Mouse (Mus musculus): ENCODE results near the gene Eipr1. TPM values are rescaled to one million over a fixed set of nuclear protein-coding genes. Genes with fewer than 3 reads are reported as not detected.
"Not testable (repeated sequence)": the region's sequence is repeated elsewhere in the genome, so short reads cannot be mapped to it uniquely, and the experiment has no call there.

Eipr1 gene
- polyA plus RNA-seq, 1 experiment: 57.7 TPM

DNA sequence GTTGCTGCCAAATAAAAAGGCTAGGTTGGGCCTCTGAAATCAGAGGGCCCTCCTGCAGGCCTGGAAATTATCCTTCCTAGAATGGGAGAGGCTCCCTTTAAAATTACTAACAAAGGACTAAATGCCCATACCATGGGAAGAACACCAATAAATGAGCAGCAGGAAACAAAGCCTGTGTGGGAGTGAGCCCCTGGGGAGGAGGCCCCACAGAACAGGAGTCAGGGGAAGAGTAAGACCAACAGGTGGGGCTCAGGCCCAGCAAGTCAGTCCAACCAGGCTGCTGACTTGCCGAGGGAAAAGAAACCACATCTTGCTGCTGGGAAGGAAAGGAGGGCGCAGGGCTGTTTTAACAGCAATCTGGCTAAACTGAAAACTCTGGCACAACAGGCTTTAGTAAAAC is 34.5 kb upstream of the Eipr1 start:
- no peak overlapping the region for H3K4me3 ChIP-seq (ENCODE audit: low read depth, low read length)
- H3K4me1 ChIP-seq (ENCODE audit: control insufficient read depth, insufficient read depth, insufficient read length, low read length): no peaks in the 10 kb centered on the region
- no peaks in the 10 kb centered on the region for H3K27me3 ChIP-seq (ENCODE audit: control insufficient read depth, insufficient read depth, low read length)
- WGBS: 79% methylated on average over 2 of the region's 2 CpGs
- H3K36me3 ChIP-seq (ENCODE audit: control insufficient read depth, insufficient read depth, low read length): peaks cover 46% of the 10 kb centered on the region
- no peak overlapping the region for H3K27ac ChIP-seq (ENCODE audit: insufficient read depth, low read depth, low read length)
- TF ChIP-seq CTCF (IDR thresholded peaks at IDR 0.05; ENCODE audit: extremely low read depth, insufficient read length, insufficient replicate concordance, low read depth, low read length) (no peak), POLR2A (IDR thresholded peaks at IDR 0.05; ENCODE audit: low read depth, low read length) (no peak)

DNA sequence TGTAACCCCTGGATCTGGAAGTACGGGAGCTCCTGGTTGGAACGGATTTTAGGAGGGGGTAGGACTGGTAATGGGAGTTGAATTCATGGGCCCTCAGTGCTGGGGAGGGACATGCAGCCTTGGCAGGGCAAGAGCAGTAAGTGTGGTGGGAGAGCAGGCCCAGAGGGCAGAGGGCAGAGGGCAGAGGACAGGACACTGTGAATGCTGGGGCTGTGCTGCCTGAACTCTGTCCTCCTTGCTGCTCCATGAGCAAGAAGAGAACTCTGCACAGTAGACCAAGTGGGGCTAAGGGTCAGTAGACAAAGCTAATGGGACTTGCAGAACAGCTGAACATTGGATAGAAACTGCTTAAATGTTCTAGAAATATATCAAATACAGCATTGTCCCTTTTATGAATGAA is 33.5 kb upstream of the Eipr1 start:
- WGBS: 95% methylated on average over 2 of the region's 2 CpGs
- H3K27me3 ChIP-seq (ENCODE audit: control insufficient read depth, insufficient read depth, low read length): no peaks in the 10 kb centered on the region
- no peak overlapping the region for H3K27ac ChIP-seq (ENCODE audit: insufficient read depth, low read depth, low read length)
- no peak for TF ChIP-seq POLR2A (IDR thresholded peaks at IDR 0.05; ENCODE audit: low read depth, low read length)
- no peak for TF ChIP-seq CTCF (IDR thresholded peaks at IDR 0.05; ENCODE audit: extremely low read depth, insufficient read length, insufficient replicate concordance, low read depth, low read length)
- no peak overlapping the region for H3K4me3 ChIP-seq (ENCODE audit: low read depth, low read length)
- H3K36me3 ChIP-seq (ENCODE audit: control insufficient read depth, insufficient read depth, low read length): peaks cover 45% of the 10 kb centered on the region
- no peaks in the 10 kb centered on the region for H3K4me1 ChIP-seq (ENCODE audit: control insufficient read depth, insufficient read depth, insufficient read length, low read length)

DNA sequence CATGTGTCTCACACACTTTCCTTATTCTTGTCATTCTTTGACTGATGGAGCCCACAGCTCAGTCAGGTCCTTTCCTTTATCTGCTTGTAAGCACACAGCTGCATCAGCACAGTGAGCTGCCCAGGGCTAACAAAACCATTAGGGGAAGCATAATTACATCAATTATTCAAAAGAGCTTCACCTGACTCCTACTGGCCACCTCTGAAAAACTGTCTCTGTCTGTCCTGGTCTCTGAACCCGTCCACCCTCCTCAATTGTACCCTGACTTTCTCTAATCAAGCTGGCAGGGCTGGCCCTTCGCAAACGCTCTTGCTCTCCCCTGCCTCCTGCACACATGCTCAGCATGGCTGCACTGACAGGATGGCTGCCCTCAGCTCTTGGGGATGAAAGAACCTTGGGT is 27.2 kb upstream of the Eipr1 start:
- H3K4me1 ChIP-seq (ENCODE audit: control insufficient read depth, insufficient read depth, insufficient read length, low read length): no peaks in the 10 kb centered on the region
- H3K36me3 ChIP-seq (ENCODE audit: control insufficient read depth, insufficient read depth, low read length): peaks cover 36% of the 10 kb centered on the region
- H3K27me3 ChIP-seq (ENCODE audit: control insufficient read depth, insufficient read depth, low read length): no peaks in the 10 kb centered on the region
- no peak overlapping the region for H3K4me3 ChIP-seq (ENCODE audit: low read depth, low read length)
- TF ChIP-seq POLR2A (IDR thresholded peaks at IDR 0.05; ENCODE audit: low read depth, low read length): no peak
- TF ChIP-seq CTCF (IDR thresholded peaks at IDR 0.05; ENCODE audit: extremely low read depth, insufficient read length, insufficient replicate concordance, low read depth, low read length): no peak
- 0 out of 2 replicates have a peak overlapping the region, but pooled peaks have one; percentile 13 for H3K27ac ChIP-seq (ENCODE audit: insufficient read depth, low read depth, low read length)
- 89% methylated on average over 3 of the region's 3 CpGs for WGBS

DNA sequence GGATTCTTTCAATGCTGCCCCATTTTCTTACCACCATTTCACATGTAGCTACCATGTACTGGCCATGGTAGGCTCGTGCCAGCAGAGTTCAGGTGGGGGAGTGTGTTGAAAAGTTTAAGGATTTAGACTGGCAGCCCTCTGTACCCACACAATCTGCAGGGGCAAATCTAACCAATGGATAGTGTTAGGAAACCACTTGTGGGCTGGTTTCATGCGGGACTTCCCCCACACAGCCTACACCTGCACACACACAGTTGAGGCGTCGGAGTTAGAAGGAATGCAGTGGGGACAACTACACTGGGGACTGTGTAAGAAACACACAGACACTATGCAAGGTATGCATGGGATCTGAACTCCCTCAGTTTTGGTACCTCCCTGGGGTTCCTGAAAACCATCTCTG is 25.4 kb upstream of the Eipr1 start:
- Histone ChIP-seq H3K27me3 (ENCODE audit: control insufficient read depth, insufficient read depth, low read length) (no peaks in the 10 kb centered on the region), H3K36me3 (ENCODE audit: control insufficient read depth, insufficient read depth, low read length) (peaks cover 25% of the 10 kb centered on the region), H3K4me3 (ENCODE audit: low read depth, low read length) (no peak overlapping the region), H3K4me1 (ENCODE audit: control insufficient read depth, insufficient read depth, insufficient read length, low read length) (no peaks in the 10 kb centered on the region), H3K27ac (ENCODE audit: insufficient read depth, low read depth, low read length) (no peak overlapping the region)
- no peak for TF ChIP-seq POLR2A (IDR thresholded peaks at IDR 0.05; ENCODE audit: low read depth, low read length)
- TF ChIP-seq CTCF (IDR thresholded peaks at IDR 0.05; ENCODE audit: extremely low read depth, insufficient read length, insufficient replicate concordance, low read depth, low read length): no peak
- WGBS: 87% methylated on average over 4 of the region's 4 CpGs

DNA sequence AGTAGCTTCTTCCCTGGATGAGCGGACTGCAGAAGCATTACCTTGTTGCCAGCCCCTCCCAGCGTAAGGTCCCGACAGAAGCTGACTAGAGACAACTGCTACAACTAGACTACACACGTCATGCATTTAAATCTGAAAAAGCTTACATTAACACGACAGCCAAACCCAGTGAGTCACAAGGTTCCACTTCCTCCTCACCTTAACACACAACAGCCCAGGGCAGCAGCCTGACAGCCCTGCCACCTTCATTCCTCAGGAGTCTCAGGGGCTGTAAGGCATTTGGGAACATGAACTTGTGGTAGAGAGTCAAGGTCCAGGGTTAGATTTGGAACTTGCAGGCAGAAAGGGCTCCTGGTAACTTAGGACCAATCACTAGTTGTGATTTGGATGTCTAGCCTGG is 24.5 kb upstream of the Eipr1 start:
- WGBS: 86% methylated on average over 5 of the region's 5 CpGs
- H3K27ac ChIP-seq (ENCODE audit: insufficient read depth, low read depth, low read length): no peak overlapping the region
- TF ChIP-seq CTCF (IDR thresholded peaks at IDR 0.05; ENCODE audit: extremely low read depth, insufficient read length, insufficient replicate concordance, low read depth, low read length) (no peak), POLR2A (IDR thresholded peaks at IDR 0.05; ENCODE audit: low read depth, low read length) (no peak)

DNA sequence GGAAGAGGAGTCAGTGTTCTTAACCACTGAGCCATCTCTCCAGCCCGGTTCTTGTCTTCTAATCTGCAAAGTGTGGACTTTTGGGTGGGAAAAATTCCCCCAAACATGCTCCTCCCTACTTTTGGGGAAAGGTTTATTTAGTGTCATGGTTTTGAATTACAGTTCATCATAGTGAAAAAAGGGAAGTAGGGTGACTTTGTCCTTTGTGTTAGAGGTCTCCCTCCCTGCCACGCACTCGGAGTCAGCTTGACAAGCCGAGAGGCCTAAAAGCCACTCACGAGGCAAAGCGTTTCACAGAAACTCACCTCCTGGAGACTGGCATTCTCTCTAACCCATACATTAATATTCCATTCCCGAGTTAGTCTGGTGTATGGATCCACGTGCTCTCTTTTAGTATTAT is 19.0 kb upstream of the Eipr1 start:
- WGBS: 92% methylated on average over 8 of the region's 8 CpGs
- no peaks in the 10 kb centered on the region for H3K27me3 ChIP-seq (ENCODE audit: control insufficient read depth, insufficient read depth, low read length)
- peaks cover 38% of the 10 kb centered on the region for H3K36me3 ChIP-seq (ENCODE audit: control insufficient read depth, insufficient read depth, low read length)

More for the DNA sequence above, 24.5 kb upstream of the Eipr1 start:
- Histone ChIP-seq H3K4me3 (ENCODE audit: low read depth, low read length) (no peak overlapping the region), H3K27me3 (ENCODE audit: control insufficient read depth, insufficient read depth, low read length) (no peaks in the 10 kb centered on the region), H3K36me3 (ENCODE audit: control insufficient read depth, insufficient read depth, low read length) (peaks cover 19% of the 10 kb centered on the region), H3K4me1 (ENCODE audit: control insufficient read depth, insufficient read depth, insufficient read length, low read length) (no peaks in the 10 kb centered on the region)

DNA sequence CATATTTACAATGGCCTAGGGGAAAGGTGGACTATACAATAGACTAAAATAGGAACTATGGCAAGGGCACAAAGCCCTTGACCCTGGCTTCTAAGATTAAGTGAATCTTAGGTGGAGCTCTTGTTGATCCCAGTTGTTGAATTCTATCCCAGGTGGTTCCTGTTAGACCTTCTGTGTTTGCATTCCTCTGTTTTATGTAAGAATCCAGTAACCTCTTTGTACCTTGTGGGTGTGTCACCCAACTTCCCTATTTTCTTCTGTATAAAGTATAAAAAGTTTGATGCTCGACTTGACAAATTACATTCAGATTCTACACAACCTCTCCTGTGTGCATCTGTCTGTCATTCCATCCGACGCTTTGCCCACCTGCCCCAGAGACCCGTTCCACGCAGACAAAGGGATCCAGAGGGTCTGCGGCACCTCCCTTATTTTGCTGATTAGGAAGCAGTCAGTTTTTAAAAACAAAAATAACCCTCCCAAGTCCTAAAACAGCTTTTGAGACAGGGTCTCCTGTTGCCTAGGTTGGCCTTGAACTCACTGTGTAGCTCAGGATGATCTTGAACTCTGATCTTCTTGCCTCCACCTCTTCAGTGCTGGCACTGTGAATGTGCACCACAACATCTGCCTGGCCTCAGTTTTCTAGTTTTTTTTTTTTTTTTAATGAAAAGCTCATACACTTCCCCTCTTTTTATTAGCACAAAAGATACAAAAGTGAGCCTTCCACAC is 17.9 kb upstream of the Eipr1 start:
- not testable (repeated sequence) for H3K27ac ChIP-seq (ENCODE audit: insufficient read depth, low read depth, low read length); H3K4me3 ChIP-seq (ENCODE audit: low read depth, low read length); H3K4me1 ChIP-seq (ENCODE audit: control insufficient read depth, insufficient read depth, insufficient read length, low read length); H3K27me3 ChIP-seq (ENCODE audit: control insufficient read depth, insufficient read depth, low read length)
- WGBS: 94% methylated on average over 6 of the region's 6 CpGs
- peaks cover 42% of the 10 kb centered on the region for H3K36me3 ChIP-seq (ENCODE audit: control insufficient read depth, insufficient read depth, low read length)

More for the DNA sequence above, 19.0 kb upstream of the Eipr1 start:
- no peak overlapping the region for H3K27ac ChIP-seq (ENCODE audit: insufficient read depth, low read depth, low read length)
- no peak overlapping the region for H3K4me3 ChIP-seq (ENCODE audit: low read depth, low read length)
- H3K4me1 ChIP-seq (ENCODE audit: control insufficient read depth, insufficient read depth, insufficient read length, low read length): no peaks in the 10 kb centered on the region
- TF ChIP-seq POLR2A (IDR thresholded peaks at IDR 0.05; ENCODE audit: low read depth, low read length): no peak
- TF ChIP-seq CTCF (IDR thresholded peaks at IDR 0.05; ENCODE audit: extremely low read depth, insufficient read length, insufficient replicate concordance, low read depth, low read length): no peak

Data from small intestine, adult 2 months (tissue).